Mouse (Mus musculus) heart, adult 2 months (tissue): ENCODE results near the gene Tmem238l. TPM values are rescaled to one million over a fixed set of nuclear protein-coding genes. Genes with fewer than 3 reads are reported as not detected.

Experiments used
- DNase-seq, 2 experiments: peaks; one replicate each; pipeline ENCODE4 v3.0.0; 2021
- H3K27ac ChIP-seq: fragments of 200-600 bp; 2 replicates; pipeline ENCODE4 v1.8.1; 2022
- H3K27me3 ChIP-seq: fragments of 200-500 bp; 2 replicates; pipeline ENCODE4 v1.6.1; 2012; ENCODE audit warnings: mild to moderate bottlenecking, low read length, inconsistent platforms, mixed read lengths; ENCODE audit not compliant: control insufficient read depth, insufficient read depth
- H3K36me3 ChIP-seq: fragments of 200-500 bp; 2 replicates; pipeline ENCODE4 v1.6.1; 2012; ENCODE audit warnings: low read length, inconsistent platforms; ENCODE audit not compliant: control insufficient read depth, insufficient read depth
- H3K4me1 ChIP-seq: fragments of 200-500 bp; 2 replicates; pipeline ENCODE4 v1.6.1; 2011; ENCODE audit warnings: low read length; ENCODE audit not compliant: control insufficient read depth, insufficient read depth
- H3K4me3 ChIP-seq: fragments of 200-600 bp; 2 replicates; pipeline ENCODE4 v1.8.1; 2022
- H3K79me2 ChIP-seq: fragments of 200-500 bp; replicated peaks from 2 replicates; pipeline ENCODE4 v1.6.1; 2012; ENCODE audit warnings: mild to moderate bottlenecking, inconsistent platforms, low read length, moderate library complexity, mixed read lengths; ENCODE audit not compliant: control insufficient read depth, insufficient read depth
- H3K9ac ChIP-seq: fragments of 200-500 bp; 2 replicates; pipeline ENCODE4 v1.6.1; 2012; ENCODE audit warnings: low read depth, mild to moderate bottlenecking, control low read depth, inconsistent platforms, low read length, mixed read lengths
- CTCF ChIP-seq: fragments of 200-600 bp; IDR thresholded peaks from 2 replicates; pipeline ENCODE4 v1.8.1; 2022; ENCODE audit warnings: antibody characterized with exemption, mild to moderate bottlenecking, moderate library complexity
- EP300 ChIP-seq: fragments of 200-500 bp; IDR thresholded peaks from 2 replicates; pipeline ENCODE4 v1.6.1; 2011; ENCODE audit warnings: low read depth, low read length, control low read depth; ENCODE audit not compliant: insufficient read depth
- POLR2A ChIP-seq: fragments of 200-500 bp; IDR thresholded peaks from 2 replicates; pipeline ENCODE4 v1.6.1; 2011; ENCODE audit warnings: mild to moderate bottlenecking, low read depth, low read length, control low read depth; ENCODE audit not compliant: insufficient read depth
- WGBS: fragments of 180-500 bp; shearing (Covaris S2); methylation state at CpG from one replicate; pipeline ENCODE4 v1.1.7; 2018; 5-methylcytosine and 5-hydroxymethylcytosine counted together
- intact Hi-C: fragments of 180-260 bp; cut with DNase I; formaldehyde crosslinking; loops from one replicate; pipeline ENCODE4 v1.15.1; 2025
- polyA plus RNA-seq: library from polyadenylated mRNA; depleted of rRNA; stranded (reverse); fragments of >200 nt; gene quantifications from 2 replicates; pipeline ENCODE4 v1.2.3, GENCODE M21; 2012
- total RNA-seq, 2 experiments: library from RNA; stranded (reverse); gene quantifications; 2 replicates each; pipeline ENCODE4 v1.2.3; 2021

Gene Tmem238l
- total and polyA plus RNA-seq, 3 experiments: not detected

DNA sequence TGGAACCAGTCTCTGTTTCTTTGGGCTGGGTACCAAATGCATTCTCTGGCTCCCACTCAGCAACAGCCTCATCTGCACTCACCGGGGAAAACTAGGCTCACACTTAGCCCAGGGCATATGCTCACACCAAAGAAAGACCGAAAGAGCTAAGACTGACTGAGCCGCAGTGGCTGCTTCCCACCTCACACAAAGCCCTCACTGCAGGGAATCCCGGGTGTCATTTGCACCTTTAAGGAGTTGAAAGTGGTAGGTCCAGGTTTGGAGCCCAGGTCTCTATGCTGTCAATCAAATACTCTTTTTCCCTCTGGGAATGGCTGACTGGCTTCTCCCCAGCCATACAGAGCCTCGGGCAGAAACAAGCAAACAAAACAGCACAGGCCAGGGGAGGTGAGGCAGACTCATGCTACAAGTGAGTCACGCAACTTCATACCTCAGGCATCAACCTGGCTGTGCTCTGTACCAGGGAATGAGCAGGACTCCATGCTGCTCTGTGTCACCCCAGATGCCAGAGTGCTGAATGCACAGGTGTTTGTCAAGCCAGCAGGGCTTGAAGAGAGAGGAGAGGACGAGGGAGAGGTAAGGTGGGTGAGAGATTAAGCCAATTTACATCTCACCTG, 10.2 kb downstream of the Tmem238l start:
- Histone ChIP-seq H3K4me1 (no peaks in the 10 kb centered on the region; the same call in 1 of the 2 replicates), H3K27me3 (no peaks in the 10 kb centered on the region), H3K4me3 (no peak overlapping the region), H3K27ac (no peak overlapping the region), H3K9ac (no peak overlapping the region), H3K79me2 (no peaks in the 10 kb centered on the region), H3K36me3 (no peaks in the 10 kb centered on the region)
- no peak for DNase-seq
- TF ChIP-seq EP300 (no peak), CTCF (no peak), POLR2A (no peak)
- intact Hi-C loops: no loop called here
- WGBS: 27% methylated on average over 7 of the region's 7 CpGs

DNA sequence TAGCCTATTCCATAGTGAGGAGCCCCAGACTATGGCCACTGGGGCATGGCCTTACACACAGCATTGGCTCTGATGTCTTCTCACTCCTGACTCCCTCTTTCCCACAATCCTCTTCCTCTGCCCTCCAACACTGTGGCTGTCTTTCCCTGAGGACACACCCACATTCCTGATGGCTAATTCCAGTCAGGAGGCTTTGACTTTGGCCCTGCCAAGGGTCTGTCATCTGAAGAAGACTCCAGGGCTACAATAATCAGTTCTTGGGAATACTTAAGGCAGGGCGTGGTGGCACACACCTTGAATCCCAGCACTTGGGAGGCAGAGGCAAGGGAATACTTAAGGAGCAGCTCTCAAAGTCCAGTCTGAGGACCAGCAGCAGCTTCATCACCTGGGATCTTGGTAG, 12.1 kb downstream of the Tmem238l start:
- no peak for TF ChIP-seq CTCF
- no peak for TF ChIP-seq EP300
- TF ChIP-seq POLR2A: no peak
- Histone ChIP-seq H3K79me2 (no peaks in the 10 kb centered on the region), H3K36me3 (no peaks in the 10 kb centered on the region), H3K4me3 (no peak overlapping the region), H3K9ac (no peak overlapping the region), H3K4me1 (no peaks in the 10 kb centered on the region; the same call in 1 of the 2 replicates), H3K27me3 (no peaks in the 10 kb centered on the region), H3K27ac (no peak overlapping the region)
- intact Hi-C loops: no loop called here
- WGBS: 75% methylated on average over 1 of the region's 1 CpGs
- no peak for DNase-seq

DNA sequence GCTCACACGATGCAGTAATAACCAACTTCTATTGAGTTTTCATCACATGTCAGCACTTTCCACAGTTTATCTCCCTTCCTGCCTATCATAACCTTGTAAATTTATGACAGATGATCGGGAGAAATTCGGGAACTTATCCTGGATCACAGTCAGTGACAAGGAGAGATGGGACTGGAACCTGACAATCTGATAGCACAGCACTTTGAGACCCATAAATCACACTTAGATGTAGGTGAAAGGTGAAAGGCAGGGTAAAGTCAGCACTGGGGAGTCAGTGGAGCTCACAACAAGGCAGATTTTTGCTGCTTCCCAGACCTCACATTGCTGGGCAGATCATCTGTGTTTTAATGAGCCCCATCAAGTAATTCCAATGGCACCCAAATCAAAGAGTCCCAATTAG, 17.1 kb downstream of the Tmem238l start:
- no peak for TF ChIP-seq POLR2A
- TF ChIP-seq EP300: no peak
- no peak for TF ChIP-seq CTCF
- Histone ChIP-seq H3K4me1 (no peaks in the 10 kb centered on the region), H3K4me3 (no peak overlapping the region), H3K79me2 (no peaks in the 10 kb centered on the region), H3K27ac (no peak overlapping the region), H3K36me3 (no peaks in the 10 kb centered on the region), H3K27me3 (no peaks in the 10 kb centered on the region), H3K9ac (no peak overlapping the region)
- WGBS: 52% methylated on average over 3 of the region's 3 CpGs
- no peak for DNase-seq
- intact Hi-C loops: no loop called here

DNA sequence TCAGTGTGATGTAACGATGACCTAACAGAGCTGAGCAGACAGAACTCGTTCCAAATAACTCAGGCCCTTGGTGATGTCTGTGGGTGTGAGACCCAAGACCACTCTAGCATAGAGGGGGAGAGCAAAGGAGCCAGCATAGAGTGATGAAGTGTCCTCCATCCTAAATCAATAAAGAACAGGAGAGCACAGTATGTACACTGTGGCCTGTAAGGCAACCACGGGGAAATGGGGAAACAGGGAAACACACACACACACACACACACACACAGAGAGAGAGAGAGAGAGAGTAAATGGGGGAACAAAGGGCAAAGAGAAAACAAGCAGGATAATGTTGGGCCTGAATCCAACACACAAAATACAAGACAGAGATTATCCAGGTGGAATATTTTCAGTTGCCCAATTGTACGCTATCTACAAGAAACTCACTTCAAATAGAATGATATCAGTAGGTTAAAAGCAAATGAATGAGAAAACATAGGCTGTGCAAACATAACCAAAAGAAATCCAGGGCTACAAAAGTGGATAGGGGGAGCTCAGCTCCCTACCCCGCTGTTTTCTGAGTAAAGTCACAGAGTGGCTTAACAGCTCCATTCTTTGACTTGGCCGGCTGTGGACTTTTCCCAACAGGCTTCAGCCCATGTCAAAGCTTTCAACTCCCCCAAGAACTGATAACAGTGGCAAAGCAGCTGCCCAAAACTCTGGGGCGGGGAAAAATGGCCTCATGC, 19.3 kb downstream of the Tmem238l start:
- Histone ChIP-seq H3K79me2 (no peaks in the 10 kb centered on the region), H3K36me3 (no peaks in the 10 kb centered on the region), H3K27ac (no peak overlapping the region), H3K9ac (no peak overlapping the region), H3K27me3 (no peaks in the 10 kb centered on the region), H3K4me1 (no peaks in the 10 kb centered on the region), H3K4me3 (no peak overlapping the region)
- TF ChIP-seq EP300 (no peak), POLR2A (no peak), CTCF (no peak)
- no peak for DNase-seq
- intact Hi-C loops: no loop called here
- WGBS: 82% methylated on average over 7 of the region's 7 CpGs

DNA sequence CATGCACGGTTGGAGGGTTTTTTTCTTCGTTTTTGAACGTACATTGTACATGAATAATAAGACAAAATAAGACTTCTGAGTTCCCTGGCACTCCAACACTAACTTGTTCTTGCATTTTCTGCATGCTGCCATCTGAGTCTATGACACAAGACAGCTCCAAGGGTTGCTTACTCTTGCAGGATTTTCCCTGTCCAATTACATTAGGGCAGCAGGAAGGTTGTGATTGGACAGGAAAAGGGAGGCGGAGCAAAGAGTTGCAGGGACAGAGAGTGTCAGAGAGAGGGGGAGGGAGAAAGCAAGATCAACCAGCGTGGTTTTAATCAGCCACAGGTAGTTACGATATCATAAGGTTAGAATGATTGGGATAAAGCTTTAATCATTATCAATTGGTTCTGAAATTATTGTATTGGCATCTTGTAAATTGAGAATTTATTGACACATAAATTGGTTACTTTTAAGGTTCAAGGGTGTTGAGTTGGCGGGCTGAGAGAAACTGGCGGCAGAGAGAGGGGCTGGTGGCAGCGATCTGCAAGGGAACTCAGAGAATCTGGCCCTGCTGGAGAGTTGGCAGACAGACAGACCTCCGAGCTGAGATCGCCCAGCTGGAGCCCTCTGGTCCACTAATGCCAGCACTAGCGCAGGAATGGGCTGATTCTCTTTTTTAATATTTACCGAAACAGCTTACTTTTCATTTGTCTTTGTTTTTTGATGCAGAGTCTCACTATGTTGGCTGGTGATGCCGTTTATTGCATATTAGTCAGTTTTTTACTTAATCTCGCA, 25.1 kb downstream of the Tmem238l start:
- intact Hi-C loops: no loop called here
- Histone ChIP-seq H3K36me3 (no peaks in the 10 kb centered on the region), H3K27me3 (no peaks in the 10 kb centered on the region), H3K27ac (no peak overlapping the region), H3K4me3 (no peak overlapping the region), H3K9ac (no peak overlapping the region), H3K4me1 (peaks cover 3% of the 10 kb centered on the region), H3K79me2 (no peaks in the 10 kb centered on the region)
- no peak for TF ChIP-seq POLR2A
- 0 out of 2 replicates have a peak, but pooled peaks have one; percentile 3 for TF ChIP-seq CTCF
- WGBS: 65% methylated on average over 15 of the region's 15 CpGs
- DNase-seq: no peak

DNA sequence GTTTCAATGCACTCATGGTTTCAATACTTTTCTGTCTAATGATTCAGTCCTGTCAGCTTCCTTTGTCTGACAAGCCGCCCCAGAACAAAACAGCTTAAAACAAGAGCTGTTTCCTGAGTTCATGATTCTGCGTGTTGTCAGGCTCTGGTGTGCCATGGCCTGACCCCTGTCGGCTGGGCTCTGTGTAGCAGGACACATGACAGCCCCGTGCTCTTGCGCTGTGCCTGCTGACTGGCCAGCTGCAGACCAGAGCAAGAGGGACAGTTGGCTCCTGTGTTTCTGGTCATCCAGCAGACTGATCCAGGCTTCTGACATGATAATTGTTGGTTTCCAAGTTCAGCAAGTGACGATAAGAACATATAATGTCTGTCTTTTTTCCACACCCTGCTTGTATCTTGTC, 26.4 kb downstream of the Tmem238l start:
- Histone ChIP-seq H3K4me3 (no peak overlapping the region), H3K36me3 (no peaks in the 10 kb centered on the region), H3K27ac (no peak overlapping the region), H3K9ac (no peak overlapping the region), H3K27me3 (no peaks in the 10 kb centered on the region), H3K4me1 (peaks cover 3% of the 10 kb centered on the region), H3K79me2 (no peaks in the 10 kb centered on the region)
- TF ChIP-seq EP300: 0 out of 2 replicates have a peak, but pooled peaks have one; percentile 36
- no peak for TF ChIP-seq POLR2A
- TF ChIP-seq CTCF: peak; percentile 78
- peak; percentile 51 to 61 for DNase-seq
- intact Hi-C loops: no loop called here
- WGBS: 14% methylated on average over 6 of the region's 6 CpGs
